Mouse (Mus musculus) left cerebral cortex, postnatal 4 days (tissue): ENCODE measurements around the gene Mindy4. TPM values are rescaled to one million over a fixed set of nuclear protein-coding genes. Genes with fewer than 3 reads are reported as not detected.

Experiments used
- DNase-seq: peaks from one replicate; pipeline ENCODE4 v3.0.0-alpha.2; 2022
- intact Hi-C: fragments of 180-260 bp; cut with DNase I; formaldehyde crosslinking; loops from one replicate; pipeline ENCODE4 v1.15.1; 2025
- microRNA-seq: library from miRNA; unstranded; fragments of <30 nt; microRNA quantifications from one replicate; pipeline ENCODE4 v1.2.0, GENCODE M21; 2022
- total RNA-seq, 2 experiments: library from RNA; stranded (reverse); gene quantifications; 2 replicates each; pipeline ENCODE4 v1.2.3; 2021

Mindy4 gene
- total RNA-seq, 2 experiments from 2014 or later = 13.4 to 14.6 TPM

GRCm38 (mm10) chr6:55356017-55356703, 153.0 kb downstream of the Mindy4 start:
- intact Hi-C loops = loop anchor here (5.0 kb wide), 1 partner anchor 104 kb away; no protein-coding TSS in a partner anchor
- DNase-seq = no peak

- intact Hi-C loops = loop anchor here (5.0 kb wide), 1 partner anchor 105 kb away; no protein-coding TSS in a partner anchor
- no peak for DNase-seq
Measured at GRCm38 (mm10) chr6:55356976-55357635, 153.9 kb downstream of the Mindy4 start.

- intact Hi-C loops = loop anchor here (5.0 kb wide), 1 partner anchor 105 kb away; no protein-coding TSS in a partner anchor
- DNase-seq = no peak
Measured at GRCm38 (mm10) chr6:55357636-55358031, 154.5 kb downstream of the Mindy4 start.

GRCm38 (mm10) chr6:55358731-55359143, 155.6 kb downstream of the Mindy4 start:
- DNase-seq = no peak

GRCm38 (mm10) chr6:55362663-55363062, 159.5 kb downstream of the Mindy4 start:
- intact Hi-C loops = no loop called here
- DNase-seq = no peak

More at GRCm38 (mm10) chr6:55358731-55359143, 155.6 kb downstream of the Mindy4 start:
- intact Hi-C loops = loop anchor here (5.0 kb wide), 1 partner anchor 106 kb away; no protein-coding TSS in a partner anchor

GRCm38 (mm10) chr6:55367126-55367525, 163.9 kb downstream of the Mindy4 start:
- intact Hi-C loops = no loop called here
- no peak for DNase-seq

Small RNAs within 50 kb of the gene (microRNA-seq; reads per million reads assigned to microRNA genes)
- not detected for gene Gm25458

Other genes with a start within 250 kb of the Mindy4 start
- 1 to 10 TPM; 2.4 TPM for gene Nod1, start 230.8 kb upstream of the Mindy4 start, total RNA-seq
- 10 to 100 TPM; 17.7 to 20.3 TPM for gene Ggct, start 210.4 kb upstream of the Mindy4 start, total RNA-seq
- gene Gars, start 165.4 kb upstream of the Mindy4 start, total RNA-seq = 100 to 1,000 TPM; 197 to 204 TPM
- gene Crhr2, start 70.4 kb upstream of the Mindy4 start, total RNA-seq = 1 to 10 TPM; 1.3 to 1.7 TPM
- not detected for gene Inmt, start 28.3 kb upstream of the Mindy4 start, total RNA-seq
- gene Aqp1, start 133.0 kb downstream of the Mindy4 start, total RNA-seq = 1 to 10 TPM; 2.0 to 2.2 TPM
- not detected for gene Ghrhr, start 172.9 kb downstream of the Mindy4 start, total RNA-seq
- gene Adcyap1r1, start 248.6 kb downstream of the Mindy4 start, total RNA-seq = 100 to 1,000 TPM; 112 to 131 TPM